Mouse (Mus musculus) c-Kit-positive CD71-positive TER-119-positive erythroid progenitor cells, embryonic 14.5 days (primary cell): ENCODE results near the gene Dusp22.

Experiments
- DNase-seq: peaks from one replicate; pipeline ENCODE4 v3.0.0-alpha.2; 2013; ENCODE audit warnings: low spot score

Dusp22 gene

GRCm38 (mm10) chr13:30659613-30660505 is at the start of gene Dusp22:
Gene Dusp22, plus strand, starts transcription at chr13:30659999.
- DNase-seq = peak; percentile 4

GRCm38 (mm10) chr13:30612079-30612794 is 47.6 kb upstream of the Dusp22 start:
- DNase-seq = no peak

- no peak for DNase-seq
These were observed 40.1 kb upstream of the Dusp22 start for GRCm38 (mm10) chr13:30619684-30620083.

GRCm38 (mm10) chr13:30628195-30629048 is 31.4 kb upstream of the Dusp22 start:
- DNase-seq = no peak

- DNase-seq = no peak
These were observed 29.9 kb upstream of the Dusp22 start for GRCm38 (mm10) chr13:30629794-30630410.

GRCm38 (mm10) chr13:30632998-30633397 is 26.8 kb upstream of the Dusp22 start:
- no peak for DNase-seq

GRCm38 (mm10) chr13:30636453-30636852 is 23.3 kb upstream of the Dusp22 start:
- no peak for DNase-seq

- no peak for DNase-seq
These were observed 21.3 kb upstream of the Dusp22 start for GRCm38 (mm10) chr13:30638378-30639115.

- DNase-seq = no peak
These were observed 17.7 kb upstream of the Dusp22 start for GRCm38 (mm10) chr13:30642053-30642452.

GRCm38 (mm10) chr13:30648461-30648860 is 11.3 kb upstream of the Dusp22 start:
- no peak for DNase-seq

GRCm38 (mm10) chr13:30649197-30649596 is 10.6 kb upstream of the Dusp22 start:
- no peak for DNase-seq

GRCm38 (mm10) chr13:30650684-30651083 is 9.1 kb upstream of the Dusp22 start:
- no peak for DNase-seq

- DNase-seq = no peak
These were observed 6.7 kb upstream of the Dusp22 start for GRCm38 (mm10) chr13:30653051-30653450.

- no peak for DNase-seq
These were observed 5.3 kb upstream of the Dusp22 start for GRCm38 (mm10) chr13:30654463-30654862.

GRCm38 (mm10) chr13:30656909-30657308 is 2.9 kb upstream of the Dusp22 start:
- no peak for DNase-seq

GRCm38 (mm10) chr13:30657779-30658178 is 2.0 kb upstream of the Dusp22 start:
- DNase-seq = no peak

GRCm38 (mm10) chr13:30658201-30658996 is 1.4 kb upstream of the Dusp22 start:
- DNase-seq = no peak

GRCm38 (mm10) chr13:30665261-30665660 is 5.5 kb downstream of the Dusp22 start:
- no peak for DNase-seq

- no peak for DNase-seq
These were observed 6.7 kb downstream of the Dusp22 start for GRCm38 (mm10) chr13:30666537-30666936.

GRCm38 (mm10) chr13:30668301-30668700 is 8.5 kb downstream of the Dusp22 start:
- DNase-seq = no peak
